Mouse (Mus musculus) small intestine, adult 2 months (tissue): ENCODE results near the gene Abca12. TPM values are rescaled to one million over a fixed set of nuclear protein-coding genes. Genes with fewer than 3 reads are reported as not detected.

Experiments
- H3K27ac ChIP-seq: fragments of 200-500 bp; 2 replicates; pipeline ENCODE4 v1.5.1; 2012; ENCODE audit warnings: low read depth, low read length, control low read depth, inconsistent platforms; ENCODE audit not compliant: insufficient read depth
- H3K27me3 ChIP-seq: fragments of 200-500 bp; 2 replicates; pipeline ENCODE4 v1.6.1; 2012; ENCODE audit warnings: mild to moderate bottlenecking, moderate library complexity, low read length, inconsistent platforms; ENCODE audit not compliant: control insufficient read depth, insufficient read depth
- H3K36me3 ChIP-seq: fragments of 200-500 bp; 2 replicates; pipeline ENCODE4 v1.6.1; 2012; ENCODE audit warnings: mild to moderate bottlenecking, low read length, control low read depth, inconsistent platforms; ENCODE audit not compliant: control insufficient read depth, insufficient read depth
- H3K4me1 ChIP-seq: fragments of 200-500 bp; 2 replicates; pipeline ENCODE4 v1.6.1; 2012; ENCODE audit warnings: low read length, inconsistent platforms, mixed read lengths; ENCODE audit not compliant: control insufficient read depth, insufficient read depth, insufficient read length
- H3K4me3 ChIP-seq: fragments of 200-500 bp; 2 replicates; pipeline ENCODE4 v1.5.1; 2012; ENCODE audit warnings: low read depth, mild to moderate bottlenecking, control low read depth, inconsistent platforms, low read length, moderate library complexity
- CTCF ChIP-seq: fragments of 200-500 bp; IDR thresholded peaks from 2 replicates; pipeline ENCODE4 v1.5.1; 2012; ENCODE audit warnings: low read depth, mild to moderate bottlenecking, control low read depth, inconsistent platforms, low read length, moderate library complexity, mixed read lengths; ENCODE audit not compliant: insufficient replicate concordance, insufficient read length; ENCODE audit errors: extremely low read depth
- POLR2A ChIP-seq: fragments of 200-500 bp; IDR thresholded peaks from 2 replicates; pipeline ENCODE4 v1.6.1; 2012; ENCODE audit warnings: low read depth, mild to moderate bottlenecking, control low read depth, inconsistent platforms, low read length, moderate library complexity
- WGBS: fragments of 180-500 bp; shearing (Covaris S2); methylation state at CpG from one replicate; pipeline ENCODE4 v1.1.7; 2018; 5-methylcytosine and 5-hydroxymethylcytosine counted together
- polyA plus RNA-seq: library from polyadenylated mRNA; depleted of rRNA; stranded (reverse); fragments of >200 nt; gene quantifications from 2 replicates; pipeline ENCODE4 v1.2.3, GENCODE M21; 2012; rRNA removed

Gene Abca12
- polyA plus RNA-seq, 1 experiment, result not detected

DNA sequence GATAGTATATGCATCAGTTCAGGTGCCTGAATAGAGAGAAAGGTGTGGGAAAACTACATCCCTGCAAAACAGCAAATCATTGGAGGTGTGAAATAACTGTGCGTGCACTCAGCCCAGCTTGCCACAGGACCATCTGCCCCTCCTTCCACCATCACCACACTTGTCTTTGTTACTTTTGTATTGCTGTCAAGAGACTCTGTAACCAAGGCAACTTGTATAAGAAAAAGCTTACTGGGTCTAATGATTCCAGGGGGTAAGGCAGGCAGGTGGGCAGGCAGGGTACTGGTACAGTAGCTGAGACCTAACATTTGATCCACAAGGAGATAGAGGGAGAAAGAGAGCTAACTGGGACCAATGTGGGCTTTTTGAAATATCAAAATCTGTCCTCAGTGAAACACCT is 220.8 kb downstream of the Abca12 start:
- no peaks in the 10 kb centered on the region for H3K27me3 ChIP-seq
- 91% methylated on average over 1 of the region's 1 CpGs for WGBS
- H3K4me1 ChIP-seq, result no peaks in the 10 kb centered on the region
- no peak overlapping the region for H3K4me3 ChIP-seq
- H3K27ac ChIP-seq, result no peak overlapping the region
- TF ChIP-seq POLR2A (no peak), CTCF (no peak)
- H3K36me3 ChIP-seq, result no peaks in the 10 kb centered on the region

Other genes starting within 250 kb of the Abca12 start
- gene Atic, start 142.2 kb upstream of the Abca12 start, polyA plus RNA-seq, result 10.0 and 13.9 TPM in 2 replicates
- gene Fn1, start 238.3 kb upstream of the Abca12 start, polyA plus RNA-seq, result 73.7 and 86.1 TPM in 2 replicates